Mouse (Mus musculus) adrenal gland, postnatal 36 days (tissue): ENCODE results near the gene Olfr606. TPM values are rescaled to one million over a fixed set of nuclear protein-coding genes. Genes with fewer than 3 reads are reported as not detected.
"Not testable (repeated sequence)": the region's sequence is repeated elsewhere in the genome, so short reads cannot be mapped to it uniquely, and the experiment has no call there.

Source experiments
- DNase-seq, 2 experiments: peaks; one replicate each; pipeline ENCODE4 v3.0.0; 2021; ENCODE audit warnings: mixed read lengths in 1 of 2
- long read RNA-seq, 2 experiments: library from polyadenylated mRNA; stranded (forward); transcript quantifications; one replicate each; pipeline ENCODE4 v2.0.0; 2021; ENCODE audit warnings: borderline sequencing depth in 2 of 2
- microRNA-seq: library from miRNA; unstranded; fragments of <30 nt; microRNA quantifications from one replicate; pipeline ENCODE4 v1.2.0, GENCODE M21; 2021
- total RNA-seq, 2 experiments: library from RNA; stranded (reverse); gene quantifications; 2 replicates each; pipeline ENCODE4 v1.2.3; 2021

The Olfr606 gene
- not detected for total RNA-seq
- long read RNA-seq, experiment 1, result 0 reads
- long read RNA-seq, experiment 2, result 0 reads

GRCm38 (mm10) chr7:103448746-103449145 lies at the start of gene Olfr606:
Olfr606 (plus strand) TSS chr7:103449046.
- DNase-seq, result no peak

GRCm38 (mm10) chr7:103406521-103407055 lies 42.3 kb upstream of the Olfr606 start:
- not testable (repeated sequence) for DNase-seq

DNA sequence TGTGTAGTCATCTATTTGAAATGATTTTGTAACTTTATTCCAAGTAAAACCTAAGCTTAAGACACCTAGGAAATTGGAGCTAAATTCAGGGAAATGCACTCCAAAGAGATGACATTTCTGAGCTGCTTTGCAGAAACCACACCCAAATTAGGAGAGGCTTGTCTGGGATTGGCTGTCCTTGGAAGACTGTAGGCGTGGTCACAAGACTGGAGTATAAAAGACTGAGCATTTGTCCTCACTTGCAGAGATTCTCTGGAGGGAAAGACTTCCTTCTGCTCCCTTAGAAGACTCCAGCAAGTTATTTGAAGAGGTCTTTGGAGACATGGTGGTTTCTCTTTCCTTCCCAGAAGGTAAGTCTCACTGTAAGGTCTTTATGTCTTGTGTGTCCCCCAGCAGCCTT lies 34.1 kb upstream of the Olfr606 start, which contains the start of gene Usp17lc:
Usp17lc (plus strand) TSS at position 301 of the 400 bp plus-strand sequence.
- not testable (repeated sequence) for DNase-seq

DNA sequence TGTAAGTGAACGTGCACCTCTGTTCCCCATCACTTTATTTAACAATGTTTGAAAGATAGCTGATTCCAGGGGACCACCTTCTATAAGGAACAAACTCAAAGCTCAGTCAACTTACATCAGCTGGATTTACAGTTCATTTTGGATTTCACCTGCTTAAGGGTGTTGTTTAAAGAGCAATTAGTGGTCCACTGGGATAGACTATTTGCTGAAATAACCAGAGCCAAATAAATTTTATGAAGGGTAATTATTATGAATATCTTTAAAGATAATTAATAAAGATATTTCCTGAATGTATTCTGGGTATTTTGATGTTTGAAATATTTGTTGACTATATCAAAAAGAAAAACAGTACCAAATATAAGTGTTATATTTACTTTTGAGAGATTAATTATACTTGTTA lies 3.5 kb upstream of the Olfr606 start, which contains the start of gene Olfr605:
Olfr605 (minus strand) TSS at position 101 of the 400 bp plus-strand sequence.
- DNase-seq, result no peak

DNA sequence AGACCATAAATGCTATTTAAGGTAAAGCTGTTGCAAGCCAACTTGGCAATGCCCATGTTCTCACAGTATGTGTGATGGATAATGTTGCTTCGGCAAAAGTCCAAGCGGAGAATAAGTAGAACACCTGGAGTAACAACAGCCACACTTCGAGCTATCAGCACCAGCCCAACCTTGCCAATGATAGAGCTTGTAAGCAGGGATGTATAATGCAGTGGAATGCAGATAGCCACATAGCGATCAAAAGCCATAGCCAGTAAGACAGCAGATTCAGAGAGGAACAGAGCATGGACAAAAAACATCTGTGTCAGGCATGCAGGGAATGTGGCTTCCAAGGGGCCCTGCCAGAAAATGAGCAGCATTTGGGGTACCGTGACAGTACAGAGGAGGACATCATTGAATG lies 11.7 kb downstream of the Olfr606 start:
- no peak for DNase-seq

GRCm38 (mm10) chr7:103469577-103469976 lies 20.7 kb downstream of the Olfr606 start, which contains the start of gene Olfr608:
Olfr608 (plus strand) TSS chr7:103469877.
- no peak for DNase-seq

- not testable (repeated sequence) for DNase-seq
Observed at GRCm38 (mm10) chr7:103477106-103477505, 28.3 kb downstream of the Olfr606 start.

DNA sequence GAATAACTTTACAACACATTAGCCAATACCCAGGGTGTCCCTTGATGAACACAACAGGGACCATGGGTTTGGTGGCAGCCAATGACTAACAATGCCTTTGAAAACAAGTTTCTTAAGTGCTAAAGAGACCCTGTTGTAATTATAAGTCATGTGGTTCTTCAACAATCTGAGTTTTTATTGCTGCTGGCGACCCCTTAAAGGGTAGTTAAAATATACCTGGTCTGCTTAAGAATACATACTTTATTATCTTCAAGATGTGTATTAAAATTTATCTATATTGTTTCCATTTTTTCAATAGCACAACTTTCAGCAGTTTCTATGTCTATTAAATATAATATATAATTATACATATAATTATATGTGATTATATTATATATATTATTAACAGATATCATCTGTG lies 49.1 kb downstream of the Olfr606 start, which contains the start of gene Olfr609:
Olfr609 (minus strand) TSS at position 101 of the 400 bp plus-strand sequence.
- no peak for DNase-seq

Small RNA genes within 50 kb of the gene (microRNA-seq; reads per million reads assigned to microRNA genes)
- gene Gm25774, result not detected

Other genes with a start within 250 kb of the Olfr606 start
- not detected for gene Olfr593, start 237.2 kb upstream of the Olfr606 start, total RNA-seq
- gene Olfr594, start 232.1 kb upstream of the Olfr606 start, total RNA-seq, result not detected
- gene Usp17ld, start 196.5 kb upstream of the Olfr606 start, total RNA-seq, result not detected
- not detected for gene Olfr596, start 143.4 kb upstream of the Olfr606 start, total RNA-seq
- gene Olfr597, start 132.7 kb upstream of the Olfr606 start, total RNA-seq, result not detected
- gene Olfr598, start 125.5 kb upstream of the Olfr606 start, total RNA-seq, result not detected
- not detected for gene Olfr599, start 113.1 kb upstream of the Olfr606 start, total RNA-seq
- not detected for gene Olfr600, start 99.4 kb upstream of the Olfr606 start, total RNA-seq
- not detected for gene Olfr601, start 86.4 kb upstream of the Olfr606 start, total RNA-seq
- not detected for gene Olfr603, start 62.9 kb upstream of the Olfr606 start, total RNA-seq
- gene Usp17lc, start 34.0 kb upstream of the Olfr606 start, total RNA-seq, result not detected
- gene Olfr605, start 3.6 kb upstream of the Olfr606 start, total RNA-seq, result not detected
- gene Olfr607, start 15.1 kb downstream of the Olfr606 start, total RNA-seq, result not detected
- not detected for gene Olfr608, start 20.8 kb downstream of the Olfr606 start, total RNA-seq
- gene Olfr609, start 49.0 kb downstream of the Olfr606 start, total RNA-seq, result not detected
- not detected for gene Olfr610, start 63.1 kb downstream of the Olfr606 start, total RNA-seq
- gene Olfr611, start 71.8 kb downstream of the Olfr606 start, total RNA-seq, result not detected
- not detected for gene Olfr612, start 93.7 kb downstream of the Olfr606 start, total RNA-seq
- gene Olfr613, start 99.0 kb downstream of the Olfr606 start, total RNA-seq, result not detected
- not detected for gene Olfr615, start 107.0 kb downstream of the Olfr606 start, total RNA-seq
- not detected for gene Olfr616, start 120.1 kb downstream of the Olfr606 start, total RNA-seq
- gene Olfr617, start 124.0 kb downstream of the Olfr606 start, total RNA-seq, result not detected
- not detected for gene Olfr618, start 141.1 kb downstream of the Olfr606 start, total RNA-seq
- not detected for gene Olfr619, start 151.5 kb downstream of the Olfr606 start, total RNA-seq
- gene Olfr620, start 163.5 kb downstream of the Olfr606 start, total RNA-seq, result not detected
- gene Olfr622, start 193.7 kb downstream of the Olfr606 start, total RNA-seq, result not detected
- gene Olfr623, start 214.7 kb downstream of the Olfr606 start, total RNA-seq, result not detected
- gene Olfr624, start 222.1 kb downstream of the Olfr606 start, total RNA-seq, result not detected
- not detected for gene Olfr625-ps1, start 233.7 kb downstream of the Olfr606 start, total RNA-seq